Comparison of ENCODE assay signal across 14 mouse cellular contexts in the genomic region with DNA sequence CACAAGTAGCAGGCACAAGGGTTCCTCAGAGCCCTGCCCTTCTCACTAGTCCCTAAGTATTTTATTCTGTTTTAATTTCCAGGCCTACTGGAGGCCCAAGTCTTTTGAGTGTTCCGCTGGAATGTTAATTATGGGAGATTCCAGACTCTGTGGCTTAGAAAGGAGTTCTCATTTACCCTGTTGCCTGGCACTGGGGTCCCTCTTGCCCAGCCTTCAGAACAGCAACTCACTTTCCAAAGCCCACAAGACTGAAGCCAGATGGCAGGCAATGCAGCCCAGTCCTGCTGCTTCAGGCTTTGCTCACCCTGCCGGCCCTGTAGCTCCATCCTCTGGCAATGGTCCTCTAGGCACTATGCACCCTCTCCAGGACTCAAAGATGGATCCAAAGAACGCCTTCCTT.
DNase-seq lines count a peak whose midpoint lies in the region; ATAC-seq and TF ChIP-seq lines count a peak whose summit lies in the region.
"Had no signal": no experiment of that assay in that cellular context is flagged by ENCODE, and none has a peak within 500 bp of the region (broad histone marks: within the 10 kb centered on the region; RNA-seq: fewer than 3 reads in every experiment).

No protein-coding gene starts in this region.

- H3K4me2 ChIP-seq in heart, embryonic 11.5 days = no peak overlapping the region
- H3K4me2 ChIP-seq in liver, postnatal 0 days (ENCODE audit: low read depth, low read length) = no peak overlapping the region
- H3K4me2 ChIP-seq: embryonic facial prominence, embryonic 13.5 days; kidney, embryonic 15.5 days had no signal

- no peak for ATAC-seq in heart, embryonic 11.5 days (replicated peaks; ENCODE audit: insufficient number of reproducible peaks, low FRiP score, low TSS enrichment)
- no peak for ATAC-seq in liver, postnatal 0 days

- no peak for TF ChIP-seq CTCF in liver, postnatal 0 days (IDR thresholded peaks at IDR 0.05; ENCODE audit: low read depth)

- DNase-seq in heart, adult 11 months = peak; percentile 33
- DNase-seq in right cerebral cortex, postnatal 10 days (ENCODE audit: low spot score in 2 of 2) = peak; percentile 69 to 77
- DNase-seq in right cerebral cortex, adult 2 months (ENCODE audit: low spot score in 2 of 2) = no peak
- peak; percentile 14 to 72 for DNase-seq in layer of hippocampus, postnatal 14 days (ENCODE audit: low spot score in 2 of 2)
- DNase-seq in thymus, postnatal 0 days (ENCODE audit: low spot score) = no peak
- no peak for DNase-seq in liver, postnatal 0 days
- DNase-seq in lung, postnatal 14 days = no peak
- DNase-seq: adrenal gland, postnatal 10 days; lung, postnatal 36 days had no signal

- no peak for TF ChIP-seq EP300 in liver, postnatal 0 days (IDR thresholded peaks at IDR 0.05; ENCODE audit: low read depth)

- H3K27ac ChIP-seq in heart, embryonic 11.5 days (ENCODE audit: low read depth, low read length) = no peak overlapping the region
- H3K27ac ChIP-seq in liver, postnatal 0 days (ENCODE audit: low read depth) = no peak overlapping the region
- H3K27ac ChIP-seq: embryonic facial prominence, embryonic 13.5 days; heart, embryonic 10.5 days; kidney, embryonic 15.5 days had no signal

- no peak overlapping the region for H3K9ac ChIP-seq in heart, embryonic 11.5 days (ENCODE audit: low read depth, low read length)
- H3K9ac ChIP-seq in liver, postnatal 0 days (replicated peaks) = no peak overlapping the region
- H3K9ac ChIP-seq: embryonic facial prominence, embryonic 13.5 days; kidney, embryonic 15.5 days had no signal

- no peaks in the 10 kb centered on the region for H3K27me3 ChIP-seq in heart, embryonic 11.5 days (ENCODE audit: control insufficient read depth, insufficient read depth, low read length)
- no peaks in the 10 kb centered on the region for H3K27me3 ChIP-seq in liver, postnatal 0 days (ENCODE audit: insufficient read depth, low read length)
- H3K27me3 ChIP-seq: CH12.LX; embryonic facial prominence, embryonic 13.5 days; kidney, embryonic 15.5 days had no signal

- 80% methylated on average over 3 of the region's 3 CpGs for WGBS in heart, embryonic 11.5 days (ENCODE audit: insufficient replicate concordance)
- 69% methylated on average over 3 of the region's 3 CpGs for WGBS in liver, postnatal 0 days (ENCODE audit: insufficient replicate concordance)

- no peak overlapping the region for H3K4me3 ChIP-seq in heart, embryonic 11.5 days (ENCODE audit: low read depth, low read length)
- no peak overlapping the region for H3K4me3 ChIP-seq in liver, postnatal 0 days (ENCODE audit: low read depth, low read length)
- H3K4me3 ChIP-seq: embryonic facial prominence, embryonic 13.5 days; heart, embryonic 10.5 days; kidney, embryonic 15.5 days had no signal

- no peaks in the 10 kb centered on the region for H3K9me3 ChIP-seq in heart, embryonic 11.5 days (replicated peaks; ENCODE audit: control insufficient read depth, low read length)
- no peaks in the 10 kb centered on the region for H3K9me3 ChIP-seq in liver, postnatal 0 days (ENCODE audit: low read length)
- H3K9me3 ChIP-seq: embryonic facial prominence, embryonic 13.5 days; heart, embryonic 10.5 days; kidney, embryonic 15.5 days had no signal

- H3K36me3 ChIP-seq in heart, embryonic 11.5 days (ENCODE audit: control insufficient read depth, insufficient read depth, low read length) = no peaks in the 10 kb centered on the region
- H3K36me3 ChIP-seq in liver, postnatal 0 days (replicated peaks; ENCODE audit: insufficient read depth, low read length) = no peaks in the 10 kb centered on the region
- H3K36me3 ChIP-seq: embryonic facial prominence, embryonic 13.5 days; heart, embryonic 10.5 days; kidney, embryonic 15.5 days had no signal

- H3K4me1 ChIP-seq in heart, embryonic 11.5 days (ENCODE audit: control insufficient read depth, insufficient read depth, low read length) = no peaks in the 10 kb centered on the region
- H3K4me1 ChIP-seq in liver, postnatal 0 days (ENCODE audit: insufficient read depth) = peaks cover 4% of the 10 kb centered on the region
- H3K4me1 ChIP-seq: embryonic facial prominence, embryonic 13.5 days; heart, embryonic 10.5 days; kidney, embryonic 15.5 days had no signal

Comparison
In these comparisons a context has a peak if more than half of its experiments do, and no peak if none do; other contexts are left out.
1. DNase-seq: peak in heart, adult 11 months (single experiment), right cerebral cortex, postnatal 10 days (2 of 2) and layer of hippocampus, postnatal 14 days (2 of 2); none in right cerebral cortex, adult 2 months (0 of 2), thymus, postnatal 0 days (single experiment), liver, postnatal 0 days (single experiment) and lung, postnatal 14 days (single experiment).